Mouse (Mus musculus) heart, adult 18-20 months (tissue): ENCODE results near the gene Prps1l1. TPM values are rescaled to one million over a fixed set of nuclear protein-coding genes. Genes with fewer than 3 reads are reported as not detected.

Experiments
- DNase-seq, 2 experiments: peaks; one replicate each; pipeline ENCODE4 v3.0.0; 2021 to 2022; ENCODE audit warnings: mixed read lengths in 1 of 2
- long read RNA-seq, 2 experiments: library from polyadenylated mRNA; stranded (forward); transcript quantifications; one replicate each; pipeline ENCODE4 v2.0.0; 2021
- total RNA-seq, 2 experiments: library from RNA; stranded (reverse); gene quantifications; 2 replicates each; pipeline ENCODE4 v1.2.3; 2021

The Prps1l1 gene
- not detected for total RNA-seq
- long read RNA-seq, experiment 1: 0 reads
- long read RNA-seq, experiment 2: 0 reads

DNA sequence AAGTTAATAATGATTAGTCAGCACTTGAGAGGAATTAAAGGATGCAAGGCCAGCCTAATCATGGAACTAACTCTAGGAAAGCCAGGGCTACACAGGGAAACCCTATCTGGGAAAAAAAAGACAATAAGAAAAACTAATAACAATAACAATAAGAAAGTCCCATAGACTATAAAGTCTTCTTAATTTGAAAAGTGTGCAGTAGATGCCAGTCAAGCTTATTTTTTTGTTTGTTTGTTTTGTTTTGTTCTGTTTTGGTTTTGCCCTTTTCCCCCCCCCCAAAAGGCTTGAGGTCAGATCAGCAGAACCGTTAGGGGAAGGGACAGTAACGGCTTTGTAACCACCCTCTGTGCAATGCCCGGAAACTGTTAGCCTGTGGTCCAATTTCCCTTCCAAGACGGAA is at the start of gene Prps1l1:
TSS of gene Prps1l1 (plus strand) at position 301 of the 400 bp plus-strand sequence.
- DNase-seq: no peak

DNA sequence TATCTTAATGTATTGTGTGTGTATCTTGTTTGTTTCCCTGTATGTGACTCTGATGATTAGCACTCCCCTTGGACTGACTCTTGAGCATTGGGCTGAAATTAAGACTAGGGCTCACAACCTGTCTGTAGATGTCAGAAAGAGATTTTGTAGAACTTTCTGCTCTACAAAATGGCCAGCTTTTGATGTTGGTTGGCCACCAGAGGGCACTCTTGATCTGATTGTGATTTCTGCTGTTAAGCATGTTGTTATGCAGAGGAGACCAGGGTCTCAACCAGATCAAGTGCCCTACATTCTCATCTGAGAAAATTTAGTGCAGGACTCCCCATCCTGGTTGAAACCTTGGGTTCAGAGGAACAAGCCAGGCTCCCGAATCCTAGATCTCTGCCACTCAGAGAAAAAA is 46.6 kb upstream of the Prps1l1 start:
- DNase-seq: no peak

DNA sequence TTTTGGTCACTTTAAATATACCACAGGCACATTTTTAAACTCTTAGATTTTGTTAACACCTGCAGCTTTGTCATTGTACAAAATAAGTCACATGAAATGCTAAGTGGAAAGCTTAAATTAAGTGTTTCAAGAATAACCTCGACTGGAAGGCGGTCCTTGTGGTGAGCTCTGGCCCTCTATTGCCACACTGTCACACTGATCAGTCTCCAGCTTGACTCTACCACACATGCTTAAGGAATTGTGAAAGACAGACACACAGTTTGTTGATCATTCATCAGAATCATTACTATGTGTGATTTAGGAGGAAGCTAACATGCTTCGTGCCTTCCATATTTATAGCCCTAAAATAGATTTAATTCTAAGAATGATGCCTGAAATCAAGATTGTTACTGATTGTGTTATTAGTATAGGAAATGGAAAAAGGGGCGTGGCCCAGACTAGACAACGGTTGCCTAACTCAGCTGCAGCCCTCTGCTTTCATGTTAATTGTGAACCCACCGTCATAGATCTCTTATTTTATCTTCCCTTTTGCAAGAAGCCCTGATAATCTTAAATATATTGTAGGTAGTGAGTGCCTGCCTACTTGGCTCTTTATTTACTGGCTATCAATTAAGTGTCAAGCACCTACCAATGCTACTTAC is 35.4 kb upstream of the Prps1l1 start:
- no peak for DNase-seq

DNA sequence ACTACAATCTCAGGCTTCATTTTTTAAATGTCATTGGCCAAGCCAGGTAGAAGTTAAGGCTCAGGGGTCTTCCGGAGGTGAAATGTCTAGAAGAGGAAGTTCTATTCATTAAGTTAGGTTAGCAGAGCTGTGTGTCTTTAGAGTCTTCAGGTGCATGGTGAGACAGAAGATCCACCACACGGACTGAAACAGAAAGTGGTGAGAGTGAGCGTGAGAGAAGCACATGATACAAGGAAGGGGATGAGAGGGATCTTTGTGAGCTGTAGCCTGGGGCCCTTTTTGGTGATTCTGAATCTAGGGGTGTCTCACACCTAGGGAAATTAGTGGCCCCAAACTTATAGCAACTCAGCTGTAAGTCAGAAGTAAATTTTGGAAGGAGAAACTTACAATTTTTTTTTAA is 8.6 kb upstream of the Prps1l1 start:
- no peak for DNase-seq

DNA sequence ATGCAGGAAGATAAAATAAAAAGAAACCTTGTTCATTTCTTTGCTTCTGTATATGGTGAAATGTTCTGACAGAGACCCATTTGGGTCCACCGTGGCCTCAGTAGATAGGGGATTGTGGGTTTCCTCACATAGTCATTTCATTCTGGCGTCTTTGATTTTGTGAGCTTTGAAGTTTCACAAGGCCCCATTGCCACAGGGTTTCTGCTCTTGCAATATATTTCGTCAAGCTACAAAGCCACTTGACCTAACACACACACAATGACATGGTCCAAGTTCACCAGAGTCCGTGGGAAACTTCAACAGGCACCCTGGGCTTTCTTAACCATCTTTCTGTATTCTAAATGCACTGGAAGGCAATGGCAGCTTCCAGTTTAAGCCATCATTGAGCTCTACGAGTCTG is 1.3 kb downstream of the Prps1l1 start:
- no peak for DNase-seq

DNA sequence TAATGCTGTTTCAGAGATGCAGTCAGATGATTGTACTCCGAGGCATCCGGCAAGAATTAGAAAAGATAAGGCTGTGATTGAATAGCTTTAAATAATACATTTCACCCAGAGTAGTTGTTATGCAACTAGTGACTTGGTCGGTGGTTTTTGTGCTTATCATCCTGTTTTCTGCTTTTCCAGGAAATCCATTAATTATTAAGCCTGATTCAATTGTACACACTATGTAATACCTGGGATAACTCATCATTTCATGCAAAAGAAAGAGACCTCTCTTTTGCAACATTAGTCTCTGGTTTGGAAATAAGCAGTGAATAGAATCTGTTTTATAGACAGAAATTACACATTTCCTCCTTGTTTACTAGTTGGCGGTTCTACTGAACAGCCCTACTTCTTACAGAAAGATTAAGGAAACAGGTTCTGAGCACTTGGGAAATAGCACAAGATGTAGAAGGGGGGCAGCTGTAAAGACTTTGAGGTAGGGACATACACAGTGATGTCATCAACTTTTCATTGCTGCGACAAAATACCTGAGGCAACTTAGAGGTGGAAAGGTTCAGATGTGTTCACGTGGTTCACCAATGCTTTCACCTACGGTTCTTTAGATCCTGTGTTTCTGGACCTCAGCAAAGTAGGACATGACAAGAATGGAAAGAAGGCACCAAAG is 5.1 kb downstream of the Prps1l1 start:
- no peak for DNase-seq

DNA sequence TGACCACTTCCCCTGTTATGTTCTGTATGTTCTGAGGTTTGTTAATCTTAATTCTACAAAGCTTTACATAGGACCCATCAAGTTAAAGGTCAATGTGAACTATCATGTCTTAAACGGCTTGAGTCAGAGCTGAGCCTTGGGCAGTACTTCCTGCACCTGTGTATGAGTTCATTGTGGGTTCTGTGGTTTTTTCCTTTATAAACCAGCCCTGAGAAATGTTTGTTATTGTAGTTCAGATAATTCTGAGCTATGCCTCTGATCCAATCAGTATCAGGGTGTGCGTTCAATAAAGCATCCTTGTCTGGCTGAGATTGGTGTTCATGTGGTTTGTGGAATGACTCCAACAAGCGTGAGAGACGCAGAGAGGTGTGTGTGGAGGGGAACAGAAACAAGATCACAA is 5.8 kb downstream of the Prps1l1 start:
- DNase-seq: no peak

DNA sequence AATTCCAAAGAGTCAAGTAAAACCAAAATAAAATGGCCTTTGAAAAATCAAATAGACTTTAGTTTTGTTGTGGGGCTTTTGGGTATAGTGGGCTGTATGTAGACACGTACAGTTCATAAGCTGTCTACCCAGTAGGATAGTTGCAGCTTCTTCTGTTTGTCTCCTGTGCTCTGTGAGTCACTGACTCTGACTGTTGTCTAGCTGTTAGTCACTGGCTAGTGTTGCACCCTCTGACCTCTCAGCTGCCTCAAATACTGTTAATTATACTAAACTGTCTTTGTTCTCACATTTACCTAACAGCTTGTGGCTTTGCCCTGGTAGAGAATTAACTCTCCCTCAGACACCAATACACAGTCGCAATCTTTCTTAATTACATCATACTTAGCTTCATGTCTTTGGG is 7.3 kb downstream of the Prps1l1 start:
- no peak for DNase-seq

DNA sequence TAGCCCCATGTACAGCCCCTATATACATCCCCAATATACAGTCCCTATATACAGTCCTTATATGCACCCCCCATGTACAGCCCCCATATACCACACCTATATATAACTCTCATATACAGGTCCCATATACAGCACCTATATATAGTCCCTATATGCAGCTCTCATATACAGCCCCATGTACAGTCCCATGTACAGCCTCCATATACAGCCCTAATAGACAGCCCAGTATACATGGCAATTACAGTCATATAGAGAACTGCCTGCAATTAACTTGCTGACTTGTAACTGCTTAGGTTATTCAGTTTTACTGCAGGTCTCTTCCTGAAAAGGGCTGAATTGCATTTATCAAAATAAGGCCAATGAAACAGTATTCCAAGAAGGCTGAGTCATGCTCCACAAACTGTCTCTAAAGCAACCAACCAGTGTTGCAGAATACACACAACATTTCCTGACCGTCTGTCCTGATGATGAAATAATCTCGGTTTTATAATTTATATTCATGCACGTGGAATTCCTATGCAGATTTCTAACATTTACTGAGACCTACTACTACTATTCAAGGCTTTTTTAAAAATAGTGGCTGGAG is 13.1 kb downstream of the Prps1l1 start:
- DNase-seq: no peak

DNA sequence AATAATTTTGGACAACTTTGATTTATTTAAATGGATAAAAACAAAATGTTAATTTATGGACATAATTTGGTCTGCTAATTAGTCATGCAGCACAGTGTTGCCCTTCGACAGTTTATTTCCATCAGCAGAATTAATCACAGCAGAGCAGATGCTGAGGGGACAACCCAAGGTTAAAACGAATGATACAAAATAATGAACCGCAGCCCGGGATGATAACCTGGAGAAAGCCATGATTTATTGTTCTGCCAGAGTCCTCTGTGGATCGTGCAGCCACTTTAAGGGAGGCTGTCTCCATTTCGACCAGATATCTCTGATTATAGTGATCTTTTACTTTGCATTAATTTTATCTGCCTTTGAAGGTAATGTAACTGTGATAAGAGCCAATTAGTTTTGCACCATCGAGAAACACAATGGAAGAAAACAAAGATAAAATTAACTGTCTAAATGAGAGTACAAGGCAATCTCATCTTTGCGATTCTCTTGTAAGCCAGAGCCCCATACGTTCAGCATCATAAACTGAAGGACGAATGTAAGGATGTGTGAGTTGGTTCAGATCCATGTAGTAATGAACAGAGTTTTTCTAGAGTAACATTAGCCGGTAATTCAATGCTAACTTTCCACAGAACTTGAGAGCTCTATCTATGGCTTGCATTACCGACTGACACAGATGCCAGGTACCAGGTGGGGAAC is 14.4 kb downstream of the Prps1l1 start:
- DNase-seq: no peak

DNA sequence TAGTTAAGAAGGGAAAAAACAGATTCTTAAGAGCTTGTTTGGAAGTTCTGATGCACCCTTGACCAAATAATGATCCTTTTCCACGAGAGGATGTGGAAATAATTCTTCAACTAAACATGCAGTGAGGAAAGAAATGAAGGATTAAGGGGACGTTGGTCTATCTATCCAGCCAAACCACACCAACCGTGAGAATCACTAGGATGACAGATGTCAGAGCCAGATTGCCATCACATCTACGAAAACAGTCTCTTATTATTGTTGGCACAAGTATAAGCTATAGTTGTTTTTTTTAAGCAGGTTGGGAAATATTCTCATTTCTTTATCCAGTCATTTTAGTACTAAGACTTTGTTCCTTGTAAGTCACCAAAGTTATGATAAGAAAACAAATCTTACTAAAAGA is 15.8 kb downstream of the Prps1l1 start:
- no peak for DNase-seq

DNA sequence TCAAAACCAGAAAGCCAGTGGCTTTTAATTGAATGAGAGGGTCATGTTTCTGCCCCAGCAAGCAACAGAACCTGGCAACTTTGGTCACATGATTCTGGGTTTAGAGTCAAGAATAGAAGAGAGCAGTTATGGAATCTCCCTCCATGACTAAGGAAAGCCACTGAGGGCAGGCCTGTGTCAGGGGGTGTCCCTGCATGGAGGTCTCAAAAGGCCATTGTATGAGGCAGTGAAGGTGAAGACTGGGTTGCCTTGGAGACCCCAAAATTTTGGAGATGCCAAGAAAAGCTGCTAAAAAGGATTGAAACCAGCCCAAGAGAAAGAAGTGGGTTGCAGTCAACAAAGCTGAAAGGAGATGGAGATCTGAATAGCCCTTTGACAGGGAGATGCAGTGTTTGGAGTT is 21.2 kb downstream of the Prps1l1 start:
- DNase-seq: no peak

DNA sequence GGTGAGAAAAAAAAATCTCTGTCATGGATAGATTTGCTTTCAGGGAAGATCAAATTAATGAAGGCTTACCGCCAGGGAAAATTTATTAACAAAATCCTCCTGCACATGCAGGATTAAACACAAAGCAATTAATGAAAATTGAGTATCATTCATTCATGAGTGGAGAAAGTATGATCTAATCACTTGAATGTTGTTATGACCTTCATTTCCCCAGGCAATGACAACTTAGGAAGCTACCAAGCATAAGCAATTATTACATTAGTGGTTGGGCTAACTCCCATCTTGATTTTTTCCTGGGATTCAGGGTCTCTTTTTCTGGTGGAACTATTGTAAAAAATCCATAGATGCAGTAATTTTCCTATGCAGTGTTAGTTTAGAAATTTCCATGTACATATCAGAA is 23.3 kb downstream of the Prps1l1 start:
- no peak for DNase-seq

DNA sequence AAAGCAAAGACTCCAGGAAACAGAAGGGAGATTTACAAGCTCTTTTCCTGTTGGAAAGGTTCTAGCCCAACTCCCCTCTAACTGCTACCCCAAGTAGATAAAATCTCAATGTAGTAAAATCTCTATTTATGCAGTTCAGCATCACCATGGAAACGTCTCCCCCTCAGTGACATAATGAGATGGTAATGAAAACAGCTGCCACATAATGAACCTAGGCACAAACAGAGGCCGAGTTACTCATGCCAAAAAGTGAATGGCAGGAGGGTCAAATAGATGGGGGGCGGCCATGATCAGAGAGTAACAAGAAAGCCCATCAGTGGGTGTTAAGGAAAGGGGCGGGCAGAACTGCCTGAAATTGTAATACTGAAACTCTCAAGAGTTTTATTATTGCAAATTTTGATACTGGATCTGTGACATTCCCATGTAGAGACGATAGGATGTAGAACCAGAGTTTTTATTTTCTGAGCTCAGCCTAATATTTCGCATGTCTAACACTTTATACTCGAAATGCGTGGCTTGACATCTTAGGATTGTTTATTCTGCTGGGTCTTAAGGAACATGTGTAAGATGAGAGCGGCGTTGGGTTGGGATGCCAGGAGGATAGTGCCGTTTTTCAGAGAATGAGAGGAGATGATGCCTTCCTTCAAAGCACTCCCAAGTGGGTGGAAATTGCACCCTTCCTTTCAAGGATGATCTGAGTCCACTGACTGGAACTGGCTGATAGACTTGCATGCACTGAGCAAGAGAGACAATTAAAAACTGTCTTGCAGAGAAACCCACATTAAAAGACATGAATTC is 24.0 kb downstream of the Prps1l1 start:
- DNase-seq: no peak

DNA sequence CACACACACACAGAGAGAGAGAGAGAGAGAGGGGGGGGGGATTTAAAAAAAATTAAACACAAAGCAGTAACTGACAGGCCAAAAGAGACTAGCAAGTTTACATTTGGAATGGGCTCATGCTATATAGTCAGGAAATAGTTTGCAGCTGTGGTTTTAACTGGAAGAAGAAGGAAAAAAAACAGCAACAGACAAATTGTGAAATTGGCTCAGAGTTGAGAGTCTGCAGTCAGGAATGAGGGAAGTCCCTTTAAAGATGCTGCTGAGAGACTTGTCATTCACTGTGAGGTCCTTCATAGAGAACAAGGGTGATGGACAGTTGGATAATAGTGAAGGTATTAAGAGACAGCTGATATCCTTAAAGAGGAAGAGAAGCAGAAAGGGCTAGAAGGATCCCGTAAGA is 26.9 kb downstream of the Prps1l1 start:
- no peak for DNase-seq

DNA sequence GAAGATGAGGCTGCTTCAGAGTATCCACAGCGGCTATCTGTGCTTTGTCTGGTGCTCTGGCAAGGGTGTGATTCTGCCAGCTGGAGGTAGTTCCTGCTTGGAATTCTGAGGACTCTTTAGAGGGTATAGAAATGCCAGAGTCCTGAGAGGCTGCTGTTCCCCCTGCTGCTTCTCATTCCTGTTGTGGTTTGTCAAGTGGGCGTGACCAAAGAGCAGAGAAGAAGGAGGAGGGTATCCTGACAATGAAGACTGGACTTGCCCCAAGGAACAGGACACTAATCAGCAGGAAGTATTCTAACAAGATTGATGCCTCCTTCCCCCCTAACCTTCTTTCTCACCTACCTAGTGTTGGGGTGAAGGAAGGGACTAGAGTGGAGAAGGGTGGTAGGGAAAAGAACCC is 29.4 kb downstream of the Prps1l1 start:
- no peak for DNase-seq

DNA sequence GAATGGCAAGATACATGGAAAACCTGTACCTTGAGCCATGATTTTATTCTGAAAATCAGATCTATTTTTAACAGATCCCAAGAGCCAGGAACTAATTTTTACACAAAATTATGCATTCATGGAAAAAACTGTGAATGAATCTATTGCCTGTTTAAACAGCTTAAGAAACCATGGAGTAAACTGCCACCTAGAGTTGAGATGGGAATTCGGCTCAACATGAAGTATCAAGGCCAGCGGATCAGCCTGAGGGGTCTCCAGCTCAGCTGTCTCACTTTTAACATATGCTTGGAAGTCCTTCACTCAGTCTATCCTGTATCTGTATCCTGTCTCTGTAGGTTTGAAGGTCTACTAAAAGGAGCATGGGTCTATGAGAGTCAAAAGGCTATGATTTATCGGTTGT is 31.5 kb downstream of the Prps1l1 start:
- no peak for DNase-seq

DNA sequence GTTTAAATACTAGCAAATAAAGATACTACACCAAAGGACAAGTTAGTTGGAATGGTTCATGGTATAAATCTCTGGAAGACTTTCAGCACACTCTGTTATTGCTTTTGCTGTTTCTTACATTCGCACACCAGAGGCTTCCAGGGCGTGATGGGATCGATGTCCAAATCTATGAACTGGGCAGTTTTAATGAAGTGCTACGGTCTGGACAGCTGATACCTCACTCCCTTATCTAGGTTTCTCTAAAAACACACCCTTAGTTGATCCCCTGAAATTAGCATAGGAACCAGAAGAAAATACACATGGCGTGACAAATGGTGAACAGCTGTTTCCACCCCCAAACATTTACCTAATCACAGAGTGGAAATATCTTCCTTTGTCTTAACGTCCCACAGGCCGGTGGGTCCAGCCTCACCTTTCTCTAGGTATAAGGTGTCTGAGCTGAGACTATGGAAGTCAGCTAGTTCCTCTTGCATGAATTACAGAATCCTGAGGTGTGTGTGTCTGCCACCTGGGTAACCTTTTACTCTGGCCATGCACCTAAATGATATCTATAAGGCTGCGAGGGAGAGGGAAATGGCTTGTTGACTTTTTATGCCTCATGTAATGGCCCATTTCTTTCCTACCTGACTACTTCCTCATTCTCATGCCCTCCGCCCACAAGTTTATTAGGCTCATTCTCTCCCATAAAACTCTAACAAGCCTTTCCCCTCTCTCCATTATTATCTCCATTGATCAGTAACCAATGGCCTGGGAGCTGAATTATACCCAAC is 32.1 kb downstream of the Prps1l1 start:
- no peak for DNase-seq

DNA sequence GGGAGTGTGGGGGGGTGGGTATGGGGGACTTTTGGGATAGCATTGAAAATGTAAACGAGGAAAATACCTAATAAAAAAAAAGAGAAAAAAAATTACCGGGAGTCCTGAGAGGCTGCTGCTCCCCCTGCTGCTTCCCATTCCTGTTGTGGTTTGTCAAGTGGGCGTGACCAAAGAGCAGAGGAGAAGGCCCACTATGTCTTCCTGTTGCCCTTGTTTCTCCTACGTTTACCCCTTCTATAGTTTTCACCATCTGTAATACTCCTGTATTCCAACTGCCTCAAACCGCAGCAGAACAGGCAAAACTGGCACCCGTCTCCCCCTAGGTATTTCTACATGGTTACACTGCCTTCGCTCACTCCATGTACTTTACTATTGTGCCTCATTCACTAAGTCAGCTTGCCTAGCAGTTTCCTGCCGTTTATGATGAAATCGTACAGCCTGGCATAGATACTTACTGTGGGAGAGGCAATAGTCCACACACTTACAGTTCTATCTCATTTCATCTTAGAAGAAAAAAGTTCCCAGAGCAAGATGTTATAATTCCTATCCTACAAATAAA is 34.2 kb downstream of the Prps1l1 start:
- no peak for DNase-seq

DNA sequence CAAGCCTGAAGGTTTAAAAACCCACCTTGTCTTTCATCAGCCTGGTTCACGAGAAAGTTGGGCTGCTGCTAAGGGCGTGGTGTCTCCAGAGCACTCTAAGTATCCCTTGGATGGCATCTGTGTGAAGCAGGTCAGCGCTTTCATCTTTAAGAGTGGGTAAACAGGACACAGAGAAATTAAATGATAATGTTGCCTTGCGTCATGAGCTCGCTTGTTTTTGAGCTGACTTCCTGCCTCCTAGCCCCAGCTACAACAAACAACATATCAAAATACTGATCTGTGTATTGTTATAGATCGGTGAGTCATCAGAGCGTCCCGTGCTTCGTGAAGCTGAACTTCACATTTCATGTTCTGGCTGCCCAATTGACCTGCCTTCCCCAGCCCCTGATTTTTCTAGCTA is 36.7 kb downstream of the Prps1l1 start:
- no peak for DNase-seq

DNA sequence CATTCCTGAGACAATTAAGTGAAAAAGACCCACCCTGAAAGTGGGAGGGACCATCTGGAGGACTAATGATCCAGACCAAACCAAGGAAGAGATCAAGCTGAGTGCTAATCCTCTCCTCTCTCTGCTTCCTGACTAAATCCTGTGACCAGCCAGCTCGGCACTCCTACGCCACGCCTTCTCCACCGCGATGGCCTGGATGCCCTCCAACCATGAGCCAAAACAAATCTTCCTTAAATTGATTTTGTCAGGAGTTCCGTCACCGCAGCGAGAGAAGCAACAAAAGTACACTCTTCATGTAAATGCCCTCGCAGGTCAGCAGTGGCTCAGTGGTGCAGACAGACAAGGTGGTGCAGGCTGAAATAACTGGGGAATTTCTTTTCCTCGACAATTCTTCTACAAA is 37.5 kb downstream of the Prps1l1 start:
- DNase-seq: no peak
